Mouse (Mus musculus): ENCODE measurements at regions not wholly inside any gene's neighbourhood (a gene's known extent, or its start where the extent isn't known, plus 50 kb on each side); places are given as distances from the start of the nearest gene placed in this dataset.
A peak's percentile ranks its signal among the peaks of the same experiment; 100 is the strongest.

GRCm38 (mm10) chr12:77138506-77139201 is 99.3 kb upstream of the Fut8 start:
- ATAC-seq (ENCODE audit: extremely low read depth, insufficient number of reproducible peaks, low FRiP score, poor library complexity, severe bottlenecking): peak; percentile 41; the same call in 1 of the 2 replicates

DNA sequence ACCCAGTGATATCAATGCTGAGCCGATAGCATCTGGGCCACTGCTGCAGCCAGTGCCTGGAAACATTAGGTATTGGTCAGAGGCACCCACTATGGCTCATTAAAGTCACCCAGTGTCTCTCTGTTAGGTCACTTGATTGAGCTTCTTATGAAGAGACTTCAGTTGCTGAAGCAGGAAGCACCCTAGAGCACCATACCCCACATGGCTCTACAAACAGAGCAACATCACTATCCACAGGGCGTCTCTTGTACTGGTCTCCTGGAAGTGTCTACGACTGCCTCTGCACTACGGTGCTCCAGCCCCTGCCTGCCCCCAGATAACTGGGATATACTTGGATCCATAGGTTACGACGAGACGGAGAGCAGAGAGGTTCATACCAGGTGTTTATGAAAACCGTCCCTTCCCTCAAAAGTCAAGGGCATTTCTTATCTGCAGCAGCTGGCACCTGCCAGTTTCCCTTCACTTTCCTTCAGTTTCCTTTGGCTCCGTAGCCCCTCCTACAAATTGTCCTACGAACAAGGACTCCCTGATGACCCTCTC is 100.6 kb upstream of the Fut8 start:
- no peak for ATAC-seq (ENCODE audit: extremely low read depth, insufficient number of reproducible peaks, low FRiP score, poor library complexity, severe bottlenecking)

DNA sequence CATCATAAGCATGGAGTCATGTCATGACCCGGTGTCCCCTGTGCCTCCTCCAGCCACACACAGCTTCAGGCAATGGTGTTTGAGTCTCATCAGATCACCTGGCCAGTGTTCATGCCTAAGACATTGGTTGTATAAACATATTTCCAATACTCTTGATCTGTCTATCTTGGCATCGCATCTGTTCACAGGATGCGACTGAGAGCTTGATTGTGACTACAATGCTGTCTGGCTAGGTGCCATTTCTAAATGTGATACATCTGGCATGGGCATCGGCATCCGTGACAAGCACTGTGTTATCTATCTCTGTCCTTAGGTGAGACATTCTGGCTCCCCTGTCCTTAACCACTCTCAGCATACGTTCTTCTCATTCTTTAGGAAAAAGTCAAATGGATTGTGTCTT is 102.3 kb upstream of the Fut8 start:
- no peak for ATAC-seq (ENCODE audit: extremely low read depth, insufficient number of reproducible peaks, low FRiP score, poor library complexity, severe bottlenecking)

DNA sequence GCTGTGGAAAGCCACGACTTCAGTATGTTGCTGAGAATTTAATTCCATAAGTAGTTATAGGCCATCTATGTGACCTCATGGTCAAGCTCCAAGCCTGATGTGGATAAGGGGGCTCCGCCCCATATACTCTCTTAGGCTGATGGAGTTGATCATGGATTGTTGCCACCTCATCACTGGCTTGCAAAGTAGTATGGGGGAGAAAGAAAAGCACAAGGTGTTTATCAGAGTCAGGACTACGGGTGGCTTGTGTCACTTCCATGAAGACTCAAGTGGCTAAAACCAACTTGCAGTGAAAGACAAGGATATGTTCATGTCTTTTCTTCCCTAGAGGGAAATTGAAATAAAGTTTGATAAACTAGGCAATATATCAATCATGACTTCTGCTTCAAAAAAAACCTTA is 102.9 kb upstream of the Fut8 start:
- no peak for ATAC-seq (ENCODE audit: extremely low read depth, insufficient number of reproducible peaks, low FRiP score, poor library complexity, severe bottlenecking)

DNA sequence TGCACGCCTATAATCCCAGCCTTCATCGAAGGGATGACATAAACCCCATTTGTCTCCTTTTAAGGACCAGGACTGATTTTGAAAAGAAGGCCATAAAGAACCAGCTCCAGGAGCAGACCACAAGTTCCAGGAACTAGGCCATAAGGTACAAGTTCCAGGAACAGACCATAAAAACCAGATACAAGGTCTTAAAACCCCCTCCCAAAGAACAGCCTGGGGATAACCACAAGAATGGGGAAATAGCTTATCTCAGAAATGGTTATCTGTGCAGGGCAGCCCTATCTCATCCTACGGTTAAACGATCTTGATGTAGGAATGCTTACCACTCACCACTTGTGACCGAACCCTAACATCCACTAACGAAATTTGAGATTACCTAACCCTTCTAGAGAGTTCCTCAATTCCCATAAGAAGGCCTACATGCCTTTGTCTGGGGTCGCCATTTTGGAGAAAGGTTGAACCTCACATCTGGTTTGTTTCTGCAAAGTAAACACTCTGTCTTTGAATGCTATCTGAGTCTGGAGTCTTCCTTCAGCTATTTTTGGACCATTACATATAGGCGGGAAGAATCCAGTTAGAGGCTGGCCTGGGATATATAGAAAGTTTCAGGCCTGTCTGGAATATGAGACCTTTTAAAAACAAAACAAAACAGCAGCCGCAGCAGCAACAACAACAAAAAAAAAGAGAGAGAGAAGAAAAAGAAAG is 103.5 kb upstream of the Fut8 start:
- ATAC-seq (ENCODE audit: extremely low read depth, insufficient number of reproducible peaks, low FRiP score, poor library complexity, severe bottlenecking): no peak

DNA sequence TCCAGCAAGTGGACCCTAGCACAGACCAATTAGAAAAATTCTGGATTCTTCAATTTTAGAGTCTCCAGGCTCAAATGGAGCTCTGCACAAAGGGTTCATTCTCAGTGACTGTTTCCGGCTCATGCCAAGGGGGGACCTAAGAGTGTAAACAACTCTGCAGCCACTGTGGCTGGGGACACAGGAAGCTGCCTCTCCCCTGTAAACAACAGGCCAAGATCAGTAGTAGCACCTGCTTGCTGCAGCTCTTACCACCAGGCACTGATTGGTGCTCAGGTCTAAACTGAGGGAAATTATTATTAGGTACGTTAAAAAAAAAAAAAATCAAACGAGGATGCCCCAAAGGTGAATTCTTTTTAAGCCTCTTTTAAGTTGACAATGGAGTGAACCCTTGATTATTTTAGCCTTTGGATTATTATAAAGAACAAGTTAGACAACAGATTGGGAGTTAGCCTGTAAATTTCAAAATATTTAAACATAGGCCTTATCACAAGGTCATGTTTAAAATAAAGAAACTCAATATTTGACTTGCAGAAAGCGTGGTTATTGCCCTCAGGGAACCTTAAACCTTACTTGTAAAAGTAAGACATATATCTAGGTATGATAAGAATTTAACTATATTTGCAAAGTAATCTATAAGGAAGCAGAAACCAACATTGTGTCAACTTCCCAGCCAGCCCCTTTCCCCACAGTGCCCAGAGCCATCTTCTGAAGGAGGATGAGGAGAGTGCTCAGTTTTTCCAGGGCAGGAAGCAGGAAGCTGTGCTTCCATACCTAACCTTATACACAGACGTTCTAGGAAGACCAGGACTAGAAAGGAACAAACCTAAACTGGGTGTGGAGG is 104.2 kb upstream of the Fut8 start:
- no peak for ATAC-seq (ENCODE audit: extremely low read depth, insufficient number of reproducible peaks, low FRiP score, poor library complexity, severe bottlenecking)

GRCm38 (mm10) chr12:77131328-77131727 is 106.6 kb upstream of the Fut8 start:
- no peak for ATAC-seq (ENCODE audit: extremely low read depth, insufficient number of reproducible peaks, low FRiP score, poor library complexity, severe bottlenecking)

- ATAC-seq (ENCODE audit: extremely low read depth, insufficient number of reproducible peaks, low FRiP score, poor library complexity, severe bottlenecking): no peak
These were observed 107.4 kb upstream of the Fut8 start for GRCm38 (mm10) chr12:77130526-77130925.

GRCm38 (mm10) chr12:77124267-77124666 is 113.7 kb upstream of the Fut8 start:
- ATAC-seq (ENCODE audit: extremely low read depth, insufficient number of reproducible peaks, low FRiP score, poor library complexity, severe bottlenecking): no peak

DNA sequence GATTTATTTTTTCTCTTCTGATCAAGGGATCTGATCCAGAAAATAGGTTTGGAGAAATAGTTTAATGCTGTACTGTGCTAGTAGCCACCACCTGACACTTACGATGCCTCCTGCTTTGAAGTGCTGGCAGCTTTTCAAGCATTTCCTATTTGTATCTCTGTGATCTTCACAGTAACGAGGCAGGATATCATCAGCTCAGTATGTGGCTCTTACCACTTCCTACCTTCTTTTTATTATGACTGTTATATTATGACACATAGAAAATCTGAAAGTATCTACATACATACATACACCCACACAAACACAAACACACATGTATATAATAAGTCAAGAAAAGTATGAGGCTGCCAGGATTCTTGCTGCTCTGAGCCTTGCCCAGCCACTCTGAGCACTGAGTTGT is 124.4 kb upstream of the Fut8 start:
- peak; percentile 44 for ATAC-seq (ENCODE audit: extremely low read depth, insufficient number of reproducible peaks, low FRiP score, poor library complexity, severe bottlenecking)

- ATAC-seq (ENCODE audit: extremely low read depth, insufficient number of reproducible peaks, low FRiP score, poor library complexity, severe bottlenecking): no peak
These were observed 125.8 kb upstream of the Fut8 start for GRCm38 (mm10) chr12:77112133-77112532.

GRCm38 (mm10) chr12:77107251-77107650 is 130.7 kb upstream of the Fut8 start:
- no peak for ATAC-seq (ENCODE audit: extremely low read depth, insufficient number of reproducible peaks, low FRiP score, poor library complexity, severe bottlenecking)

GRCm38 (mm10) chr12:77105887-77106600 is 131.9 kb upstream of the Fut8 start:
- ATAC-seq (ENCODE audit: extremely low read depth, insufficient number of reproducible peaks, low FRiP score, poor library complexity, severe bottlenecking): no peak

DNA sequence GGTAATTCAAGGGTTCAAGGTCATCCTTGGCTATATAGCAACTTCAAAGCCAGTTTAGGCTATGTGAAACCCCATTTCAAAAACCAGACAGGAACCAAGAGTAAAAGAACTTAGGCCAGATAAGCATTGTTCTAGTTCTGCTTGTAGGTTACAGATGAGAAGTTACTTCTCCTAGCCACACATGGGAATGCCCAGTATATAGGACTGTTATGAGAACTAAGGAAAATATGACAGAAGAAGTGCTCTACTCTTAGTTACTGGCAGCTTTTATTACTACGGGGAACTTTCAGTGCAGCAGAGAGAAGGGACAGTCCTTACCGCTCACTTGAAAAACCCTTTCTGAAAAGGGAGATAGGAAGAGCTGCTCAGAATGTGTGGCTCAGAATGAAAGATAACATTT is 137.4 kb upstream of the Fut8 start:
- no peak for ATAC-seq (ENCODE audit: extremely low read depth, insufficient number of reproducible peaks, low FRiP score, poor library complexity, severe bottlenecking)

GRCm38 (mm10) chr12:77099521-77099920 is 137.5 kb upstream of the Max start:
- no peak for ATAC-seq (ENCODE audit: extremely low read depth, insufficient number of reproducible peaks, low FRiP score, poor library complexity, severe bottlenecking)

DNA sequence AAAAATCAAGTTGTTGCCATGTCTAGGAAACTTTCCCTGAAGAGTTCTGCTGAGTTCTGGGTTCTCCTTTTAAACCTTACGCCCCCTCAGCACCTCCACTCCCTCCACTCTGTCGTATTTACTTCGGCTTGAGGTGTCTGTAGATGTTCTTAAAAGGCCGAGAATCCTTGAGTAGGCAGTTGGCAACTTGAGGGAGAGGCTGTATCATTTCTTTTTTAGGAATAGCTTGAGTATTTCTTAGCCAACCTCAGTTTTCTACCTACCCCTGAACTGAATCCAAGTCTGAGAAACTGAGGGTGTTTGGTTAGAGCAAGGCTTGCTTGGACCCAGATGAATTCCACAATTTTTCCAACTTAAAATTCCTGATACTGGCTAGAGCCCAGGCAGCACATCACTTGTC is 136.8 kb upstream of the Max start:
- no peak for ATAC-seq (ENCODE audit: extremely low read depth, insufficient number of reproducible peaks, low FRiP score, poor library complexity, severe bottlenecking)

DNA sequence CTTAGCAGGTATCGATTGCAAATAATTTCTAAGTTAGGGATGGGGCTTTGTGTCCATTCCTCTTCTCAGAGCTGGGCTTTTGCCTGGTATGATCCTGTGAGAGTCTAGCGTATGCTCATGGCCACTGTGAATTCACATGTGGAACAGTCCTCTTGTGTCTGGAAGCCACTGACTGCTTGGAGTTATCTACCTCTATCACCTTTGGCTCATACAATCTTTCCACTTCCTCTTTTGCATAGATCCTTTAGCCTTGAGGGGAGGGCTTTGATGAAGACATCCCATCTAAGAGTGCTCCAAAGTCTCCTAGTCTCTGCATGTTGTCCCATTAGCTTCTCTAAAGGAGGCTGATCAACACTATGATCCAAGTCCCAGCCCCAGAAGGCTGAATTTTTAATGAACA is 135.8 kb upstream of the Max start:
- no peak for ATAC-seq (ENCODE audit: extremely low read depth, insufficient number of reproducible peaks, low FRiP score, poor library complexity, severe bottlenecking)

GRCm38 (mm10) chr12:77096461-77096860 is 134.5 kb upstream of the Max start:
- no peak for ATAC-seq (ENCODE audit: extremely low read depth, insufficient number of reproducible peaks, low FRiP score, poor library complexity, severe bottlenecking)

All from neutrophil, adult 5-6 weeks (primary cell).